Mouse (Mus musculus) ZHBTc4 (cell line): ENCODE data around the gene Snap25.

Experiments
- DNase-seq: peaks from one replicate; pipeline ENCODE4 v3.0.0-alpha.2; 2011; ENCODE audit warnings: low read depth, low spot score

Gene Snap25

GRCm38 (mm10) chr2:136713299-136713758 is at the start of gene Snap25:
Gene Snap25 (plus strand): TSS chr2:136713453.
- peak; percentile 59 for DNase-seq

- DNase-seq, result no peak
These were observed 46.3 kb upstream of the Snap25 start for GRCm38 (mm10) chr2:136666951-136667350.

- no peak for DNase-seq
These were observed 44.1 kb upstream of the Snap25 start for GRCm38 (mm10) chr2:136669183-136669582.

- DNase-seq, result no peak
These were observed 43.6 kb upstream of the Snap25 start for GRCm38 (mm10) chr2:136669665-136670064.

GRCm38 (mm10) chr2:136670539-136671271 is 42.5 kb upstream of the Snap25 start:
- DNase-seq, result no peak

- no peak for DNase-seq
These were observed 39.0 kb upstream of the Snap25 start for GRCm38 (mm10) chr2:136674077-136674757.

GRCm38 (mm10) chr2:136676196-136676595 is 37.1 kb upstream of the Snap25 start:
- no peak for DNase-seq

- no peak for DNase-seq
These were observed 36.3 kb upstream of the Snap25 start for GRCm38 (mm10) chr2:136676918-136677445.

- DNase-seq, result peak; percentile 52
These were observed 34.7 kb upstream of the Snap25 start for GRCm38 (mm10) chr2:136678321-136679161.

- peak; percentile 90 for DNase-seq
These were observed 33.7 kb upstream of the Snap25 start for GRCm38 (mm10) chr2:136679280-136680221.

- no peak for DNase-seq
These were observed 30.9 kb upstream of the Snap25 start for GRCm38 (mm10) chr2:136682146-136682860.

- no peak for DNase-seq
These were observed 27.1 kb upstream of the Snap25 start for GRCm38 (mm10) chr2:136686195-136686594.

- no peak for DNase-seq
These were observed 25.9 kb upstream of the Snap25 start for GRCm38 (mm10) chr2:136687316-136687715.

- no peak for DNase-seq
These were observed 23.8 kb upstream of the Snap25 start for GRCm38 (mm10) chr2:136689476-136689875.

- DNase-seq, result peak; percentile 16
These were observed 21.6 kb upstream of the Snap25 start for GRCm38 (mm10) chr2:136691681-136692080.

GRCm38 (mm10) chr2:136699429-136700227 is 13.6 kb upstream of the Snap25 start:
- DNase-seq, result no peak

- no peak for DNase-seq
These were observed 9.9 kb upstream of the Snap25 start for GRCm38 (mm10) chr2:136703376-136703775.

- DNase-seq, result no peak
These were observed 2.1 kb upstream of the Snap25 start for GRCm38 (mm10) chr2:136711155-136711554.
